Mouse (Mus musculus): Measurements from ENCODE around the gene Cyp4b1. TPM values are rescaled to one million over a fixed set of nuclear protein-coding genes. Genes with fewer than 3 reads are reported as not detected.

Cyp4b1 gene
- total and polyA plus RNA-seq, 2 experiments from 2014 or later: 8.7 to 14.5 TPM

- no peaks in the 10 kb centered on the region for H3K36me3 ChIP-seq (replicated peaks; ENCODE audit: control insufficient read depth, insufficient read depth, low read length)
- no peak for ATAC-seq (ENCODE audit: insufficient read depth, low read depth)
- 66% methylated on average over 3 of the region's 3 CpGs for WGBS
Measured at GRCm38 (mm10) chr4:115575255-115575654, 72.3 kb downstream of the Cyp4b1 start.

More at GRCm38 (mm10) chr4:115575255-115575654, 72.3 kb downstream of the Cyp4b1 start:
- DNase-seq (ENCODE audit: low spot score): no peak
- Histone ChIP-seq H3K4me2 (ENCODE audit: low read depth, low read length) (no peak overlapping the region), H3K4me3 (ENCODE audit: low read depth, low read length) (no peak overlapping the region), H3K27ac (ENCODE audit: low read depth) (no peak overlapping the region), H3K9ac (replicated peaks; ENCODE audit: low read depth, low read length) (no peak overlapping the region), H3K27me3 (ENCODE audit: control insufficient read depth, insufficient read depth, low read length) (no peaks in the 10 kb centered on the region), H3K4me1 (ENCODE audit: control insufficient read depth, insufficient read depth) (no peaks in the 10 kb centered on the region), H3K9me3 (replicated peaks; ENCODE audit: control insufficient read depth, low read length) (no peaks in the 10 kb centered on the region)
- TF ChIP-seq EP300 (IDR thresholded peaks at IDR 0.05; ENCODE audit: low read depth) (no peak), CTCF (IDR thresholded peaks at IDR 0.05; ENCODE audit: low read depth) (no peak)

Other genes starting within 250 kb of the Cyp4b1 start
- not detected in 2 replicates for gene Cyp4a12b, start 236.1 kb downstream of the Cyp4b1 start, total RNA-seq (2014; rRNA removed; ENCODE audit: low replicate concordance)
- gene Cyp4a12b, start 236.1 kb downstream of the Cyp4b1 start, polyA plus RNA-seq (2015; fragmentation: Nextera tagmentation; extraction: Ambion mirVana): not detected in 2 replicates
- not detected in 2 replicates for gene Cyp4a30b, start 195.1 kb downstream of the Cyp4b1 start, total RNA-seq (2014; rRNA removed; ENCODE audit: low replicate concordance)
- gene Cyp4a30b, start 195.1 kb downstream of the Cyp4b1 start, polyA plus RNA-seq (2015; fragmentation: Nextera tagmentation; extraction: Ambion mirVana): not detected in 2 replicates
- gene Cyp4a14, start 151.6 kb downstream of the Cyp4b1 start, total RNA-seq (2014; rRNA removed; ENCODE audit: low replicate concordance): 0.89 and 26.4 TPM in 2 replicates
- gene Cyp4a14, start 151.6 kb downstream of the Cyp4b1 start, polyA plus RNA-seq (2015; fragmentation: Nextera tagmentation; extraction: Ambion mirVana): 0.19 TPM in 1 of 2 replicates, not detected in the other
- gene Cyp4a10, start 129.5 kb downstream of the Cyp4b1 start, total RNA-seq (2014; rRNA removed; ENCODE audit: low replicate concordance): not detected in 2 replicates
- not detected in 2 replicates for gene Cyp4a10, start 129.5 kb downstream of the Cyp4b1 start, polyA plus RNA-seq (2015; fragmentation: Nextera tagmentation; extraction: Ambion mirVana)
- gene Cyp4a31, start 84.1 kb downstream of the Cyp4b1 start, total RNA-seq (2014; rRNA removed; ENCODE audit: low replicate concordance): not detected in 2 replicates
- gene Cyp4a31, start 84.1 kb downstream of the Cyp4b1 start, polyA plus RNA-seq (2015; fragmentation: Nextera tagmentation; extraction: Ambion mirVana): not detected in 2 replicates
- not detected in 2 replicates for gene Cyp4a32, start 46.8 kb downstream of the Cyp4b1 start, total RNA-seq (2014; rRNA removed; ENCODE audit: low replicate concordance)
- gene Cyp4a32, start 46.8 kb downstream of the Cyp4b1 start, polyA plus RNA-seq (2015; fragmentation: Nextera tagmentation; extraction: Ambion mirVana): not detected in 2 replicates
- 20.8 and 30.3 TPM in 2 replicates for gene Efcab14, start 90.0 kb upstream of the Cyp4b1 start, total RNA-seq (2014; rRNA removed; ENCODE audit: low replicate concordance)
- gene Efcab14, start 90.0 kb upstream of the Cyp4b1 start, polyA plus RNA-seq (2015; fragmentation: Nextera tagmentation; extraction: Ambion mirVana): 16.3 and 17.1 TPM in 2 replicates
- not detected in 2 replicates for gene Tex38, start 133.3 kb upstream of the Cyp4b1 start, total RNA-seq (2014; rRNA removed; ENCODE audit: low replicate concordance)
- 0.30 and 0.55 TPM in 2 replicates for gene Tex38, start 133.3 kb upstream of the Cyp4b1 start, polyA plus RNA-seq (2015; fragmentation: Nextera tagmentation; extraction: Ambion mirVana)
- gene Atpaf1, start 137.1 kb upstream of the Cyp4b1 start, total RNA-seq (2014; rRNA removed; ENCODE audit: low replicate concordance): 40.0 and 49.0 TPM in 2 replicates
- 75.9 and 86.4 TPM in 2 replicates for gene Atpaf1, start 137.1 kb upstream of the Cyp4b1 start, polyA plus RNA-seq (2015; fragmentation: Nextera tagmentation; extraction: Ambion mirVana)
- 3.1 and 4.9 TPM in 2 replicates for gene Mob3c, start 180.4 kb upstream of the Cyp4b1 start, total RNA-seq (2014; rRNA removed; ENCODE audit: low replicate concordance)
- 5.5 and 6.4 TPM in 2 replicates for gene Mob3c, start 180.4 kb upstream of the Cyp4b1 start, polyA plus RNA-seq (2015; fragmentation: Nextera tagmentation; extraction: Ambion mirVana)
- gene Mknk1, start 191.5 kb upstream of the Cyp4b1 start, total RNA-seq (2014; rRNA removed; ENCODE audit: low replicate concordance): 10.9 and 15.4 TPM in 2 replicates
- gene Mknk1, start 191.5 kb upstream of the Cyp4b1 start, polyA plus RNA-seq (2015; fragmentation: Nextera tagmentation; extraction: Ambion mirVana): 15.5 and 16.6 TPM in 2 replicates
- gene Kncn, start 236.7 kb upstream of the Cyp4b1 start, total RNA-seq (2014; rRNA removed; ENCODE audit: low replicate concordance): not detected in 2 replicates
- gene Kncn, start 236.7 kb upstream of the Cyp4b1 start, polyA plus RNA-seq (2015; fragmentation: Nextera tagmentation; extraction: Ambion mirVana): not detected in 2 replicates
- gene 6430628N08Rik, start 242.9 kb upstream of the Cyp4b1 start, total RNA-seq (2014; rRNA removed; ENCODE audit: low replicate concordance): not detected in 2 replicates
- not detected in 2 replicates for gene 6430628N08Rik, start 242.9 kb upstream of the Cyp4b1 start, polyA plus RNA-seq (2015; fragmentation: Nextera tagmentation; extraction: Ambion mirVana)

Data from heart, postnatal 0 days (tissue).